Mouse (Mus musculus) CH12.LX (cell line): ENCODE data around the gene Kcnd1. TPM values are rescaled to one million over a fixed set of nuclear protein-coding genes. Genes with fewer than 3 reads are reported as not detected.

Source experiments
- DNase-seq: peaks from one replicate; pipeline ENCODE4 v3.0.0-alpha.2; 2013; ENCODE audit errors: extremely low read depth
- H3K27ac ChIP-seq: 2 replicates; pipeline ENCODE4 v1.5.1; 2012; ENCODE audit warnings: low read depth, mild to moderate bottlenecking, control low read depth, moderate library complexity; ENCODE audit not compliant: insufficient read depth
- H3K27me3 ChIP-seq: replicated peaks from 2 replicates; pipeline ENCODE3; 2012; ENCODE audit warnings: inconsistent platforms
- H3K36me3 ChIP-seq, 2 experiments: replicated peaks in 1 of 2; 2 replicates each; pipeline versions ENCODE3 to v1.6.1; 2012; ENCODE audit warnings: inconsistent platforms in 1 of 2, low read length in 1 of 2, mild to moderate bottlenecking in 1 of 2, mixed read lengths in 1 of 2, moderate library complexity in 1 of 2; ENCODE audit not compliant: control insufficient read depth in 1 of 2, insufficient read depth in 1 of 2
- H3K4me1 ChIP-seq, 2 experiments: 2 replicates each; pipeline ENCODE4 v1.6.1; 2012; ENCODE audit warnings: inconsistent platforms in 1 of 2, moderate library complexity in 1 of 2; ENCODE audit not compliant: insufficient read depth in 2 of 2, control insufficient read depth in 1 of 2
- H3K4me2 ChIP-seq: 2 replicates; pipeline ENCODE4 v1.6.1; 2012; ENCODE audit warnings: low read depth, mild to moderate bottlenecking, control low read depth; ENCODE audit not compliant: poor library complexity, insufficient read depth, severe bottlenecking
- H3K4me3 ChIP-seq, 3 experiments: fragments of 150-350 bp in 1 of 3; sonication (generic) in 1 of 3; replicated peaks in 1 of 3; 2 replicates each; pipeline versions ENCODE3 to v1.5.1; 2011 to 2012; ENCODE audit warnings: low read depth in 2 of 3, low read length in 2 of 3, mild to moderate bottlenecking in 2 of 3, moderate library complexity in 2 of 3, control low read depth in 1 of 3, improper control_type of control experiment in 1 of 3, inconsistent platforms in 1 of 3, mixed read lengths in 1 of 3; ENCODE audit not compliant: poor library complexity in 1 of 3
- H3K79me2 ChIP-seq: replicated peaks from 2 replicates; pipeline ENCODE4 v1.6.1; 2012; ENCODE audit warnings: mild to moderate bottlenecking, moderate library complexity; ENCODE audit not compliant: control insufficient read depth, poor library complexity, insufficient read depth, severe bottlenecking; ENCODE audit errors: extremely low read depth
- H3K9ac ChIP-seq: 2 replicates; pipeline ENCODE4 v1.6.1; 2012; ENCODE audit warnings: low read depth, mild to moderate bottlenecking, control low read depth, moderate library complexity; ENCODE audit not compliant: insufficient read depth
- H3K9me3 ChIP-seq: replicated peaks from 2 replicates; pipeline ENCODE3; 2012; ENCODE audit warnings: low read length, inconsistent platforms, mixed read lengths
- BHLHE40 ChIP-seq: IDR thresholded peaks from 2 replicates; pipeline ENCODE4 v1.6.1; 2011; ENCODE audit warnings: mild to moderate bottlenecking, low read depth, low read length, improper control_type of control experiment
- CHD1 ChIP-seq: IDR thresholded peaks from 2 replicates; pipeline ENCODE4 v1.6.1; 2012; ENCODE audit warnings: low read depth, low read length, improper control_type of control experiment, inconsistent platforms
- CHD2 ChIP-seq: IDR thresholded peaks from 2 replicates; pipeline ENCODE4 v1.6.1; 2011; ENCODE audit warnings: low read length, improper control_type of control experiment
- CTCF ChIP-seq, 2 experiments: IDR thresholded peaks in 1 of 2; conservative IDR thresholded peaks in 1 of 2; 2 replicates each; pipeline ENCODE4 v1.5.1; 2011 to 2012; ENCODE audit warnings: low read depth in 2 of 2, low read length in 2 of 2, improper control_type of control experiment in 1 of 2, inconsistent platforms in 1 of 2, mild to moderate bottlenecking in 1 of 2, moderate library complexity in 1 of 2
- E2F4 ChIP-seq: IDR thresholded peaks from 2 replicates; pipeline ENCODE4 v1.6.1; 2011; ENCODE audit warnings: low read depth, low read length, improper control_type of control experiment; ENCODE audit not compliant: insufficient replicate concordance
- ELF1 ChIP-seq: IDR thresholded peaks from 2 replicates; pipeline ENCODE4 v1.6.1; 2014; ENCODE audit warnings: low read depth, mild to moderate bottlenecking, inconsistent platforms, low read length, improper control_type of control experiment
- EP300 ChIP-seq: IDR thresholded peaks from 2 replicates; pipeline ENCODE4 v1.6.1; 2011; ENCODE audit warnings: low read length, improper control_type of control experiment
- ETS1 ChIP-seq: conservative IDR thresholded peaks from 2 replicates; pipeline ENCODE4 v1.6.1; 2012; ENCODE audit warnings: low read depth, mild to moderate bottlenecking, inconsistent platforms, low read length, improper control_type of control experiment, moderate library complexity
- GABPA ChIP-seq: IDR thresholded peaks from 2 replicates; pipeline ENCODE4 v1.6.1; 2012; ENCODE audit warnings: low read depth, low read length, improper control_type of control experiment, inconsistent platforms; ENCODE audit not compliant: insufficient replicate concordance
- HCFC1 ChIP-seq: IDR thresholded peaks from 2 replicates; pipeline ENCODE4 v1.6.1; 2012; ENCODE audit warnings: low read depth, mild to moderate bottlenecking, inconsistent platforms, low read length, improper control_type of control experiment
- IRF4 ChIP-seq: IDR thresholded peaks from 2 replicates; pipeline ENCODE4 v1.6.1; 2014; ENCODE audit warnings: low read depth, mild to moderate bottlenecking, inconsistent platforms, low read length, improper control_type of control experiment
- JUND ChIP-seq: conservative IDR thresholded peaks from 2 replicates; pipeline ENCODE4 v1.6.1; 2011; ENCODE audit warnings: low read depth, low read length, improper control_type of control experiment
- KAT2A ChIP-seq: IDR thresholded peaks from 2 replicates; pipeline ENCODE4 v1.6.1; 2012; ENCODE audit warnings: low read length, improper control_type of control experiment, inconsistent platforms; ENCODE audit not compliant: insufficient replicate concordance
- MAFK ChIP-seq: IDR thresholded peaks from 2 replicates; pipeline ENCODE4 v1.6.1; 2011; ENCODE audit warnings: low read length, improper control_type of control experiment; ENCODE audit not compliant: insufficient replicate concordance
- MAX ChIP-seq: IDR thresholded peaks from 2 replicates; pipeline ENCODE4 v1.6.1; 2011; ENCODE audit warnings: low read length, improper control_type of control experiment
- MAZ ChIP-seq: IDR thresholded peaks from 2 replicates; pipeline ENCODE4 v1.6.1; 2012; ENCODE audit warnings: low read depth, mild to moderate bottlenecking, inconsistent platforms, low read length, improper control_type of control experiment, moderate library complexity
- MEF2A ChIP-seq: IDR thresholded peaks from 2 replicates; pipeline ENCODE4 v1.6.1; 2014; ENCODE audit warnings: low read depth, mild to moderate bottlenecking, inconsistent platforms, low read length, improper control_type of control experiment, borderline replicate concordance
- MXI1 ChIP-seq: IDR thresholded peaks from 2 replicates; pipeline ENCODE4 v1.6.1; 2011; ENCODE audit warnings: mild to moderate bottlenecking, low read depth, low read length, improper control_type of control experiment
- MYC ChIP-seq: IDR thresholded peaks from 2 replicates; pipeline ENCODE4 v1.6.1; 2011; ENCODE audit warnings: low read depth, mild to moderate bottlenecking, improper control_type of control experiment, low read length
- NELFE ChIP-seq: IDR thresholded peaks from 2 replicates; pipeline ENCODE4 v1.6.1; 2011; ENCODE audit warnings: low read depth, low read length, improper control_type of control experiment
- NRF1 ChIP-seq: IDR thresholded peaks from 2 replicates; pipeline ENCODE4 v1.6.1; 2014; ENCODE audit warnings: low read depth, mild to moderate bottlenecking, inconsistent platforms, low read length, improper control_type of control experiment, moderate library complexity
- PAX5 ChIP-seq: IDR thresholded peaks from 2 replicates; pipeline ENCODE4 v1.6.1; 2012; ENCODE audit warnings: low read length, inconsistent platforms, mixed read lengths
- POLR2A ChIP-seq: IDR thresholded peaks from 2 replicates; pipeline ENCODE4 v1.6.1; 2011; ENCODE audit warnings: low read depth, mild to moderate bottlenecking, improper control_type of control experiment, low read length
- RAD21 ChIP-seq: IDR thresholded peaks from 2 replicates; pipeline ENCODE4 v1.6.1; 2011; ENCODE audit warnings: low read depth, mild to moderate bottlenecking, low read length, improper control_type of control experiment, moderate library complexity
- RCOR1 ChIP-seq: conservative IDR thresholded peaks from 2 replicates; pipeline ENCODE4 v1.6.1; 2012; ENCODE audit warnings: low read depth, mild to moderate bottlenecking, inconsistent platforms, low read length, improper control_type of control experiment
- SIN3A ChIP-seq: IDR thresholded peaks from 2 replicates; pipeline ENCODE4 v1.6.1; 2012; ENCODE audit warnings: low read length, improper control_type of control experiment, inconsistent platforms
- SMC3 ChIP-seq: IDR thresholded peaks from 2 replicates; pipeline ENCODE4 v1.6.1; 2011; ENCODE audit warnings: low read depth, low read length, improper control_type of control experiment
- TBP ChIP-seq: conservative IDR thresholded peaks from 2 replicates; pipeline ENCODE4 v1.6.1; 2011; ENCODE audit warnings: low read depth, low read length, improper control_type of control experiment
- TCF12 ChIP-seq: IDR thresholded peaks from 2 replicates; pipeline ENCODE4 v1.6.1; 2014; ENCODE audit warnings: low read depth, mild to moderate bottlenecking, inconsistent platforms, low read length, improper control_type of control experiment
- USF1 ChIP-seq: IDR thresholded peaks from 2 replicates; pipeline ENCODE4 v1.6.1; 2014; ENCODE audit warnings: low read depth, mild to moderate bottlenecking, inconsistent platforms, low read length, improper control_type of control experiment
- USF2 ChIP-seq: conservative IDR thresholded peaks from 2 replicates; pipeline ENCODE4 v1.6.1; 2011; ENCODE audit warnings: low read depth, low read length, improper control_type of control experiment
- ZC3H11A ChIP-seq: IDR thresholded peaks from 2 replicates; pipeline ENCODE4 v1.6.1; 2012; ENCODE audit warnings: low read depth, mild to moderate bottlenecking, inconsistent platforms, low read length, improper control_type of control experiment
- ZMIZ1 ChIP-seq: IDR thresholded peaks from 2 replicates; pipeline ENCODE4 v1.6.1; 2012; ENCODE audit warnings: low read depth, mild to moderate bottlenecking, inconsistent platforms, low read length, improper control_type of control experiment
- ZNF384 ChIP-seq: IDR thresholded peaks from 2 replicates; pipeline ENCODE4 v1.6.1; 2012; ENCODE audit warnings: low read depth, low read length, improper control_type of control experiment, inconsistent platforms
- dilution Hi-C: fragments of 300-500 bp; cut with MboI; formaldehyde crosslinking; loops from 2 replicates; pipeline ENCODE4 v1.14.3; 2020; ENCODE audit warnings: low sequenced_read_pairs; ENCODE audit not compliant: extremely low pct_unique_long_range_greater_than_20kb, extremely low pct_ligation_motif_present
- in situ Hi-C: fragments of 300-500 bp; cut with MboI; formaldehyde crosslinking; loops from 3 replicates; pipeline ENCODE4 v1.14.3; 2019; ENCODE audit warnings: low sequenced_read_pairs, low pct_ligation_motif_present, low pct_unique_long_range_greater_than_20kb, mixed read lengths
- polyA plus RNA-seq: library from polyadenylated mRNA; unstranded; fragments of >175 nt; gene quantifications from 2 replicates; pipeline ENCODE4 v1.2.1, GENCODE M21; 2012; ENCODE audit warnings: low read depth; ENCODE audit not compliant: insufficient read length
- total RNA-seq, 2 experiments: library from RNA; depleted of rRNA; stranded (reverse); fragments of 300-350 nt in 1 of 2; fragments of >200 nt in 1 of 2; gene quantifications; 2 replicates each; pipeline ENCODE4 v1.2.3; 2012 to 2014

Kcnd1 gene
- total and polyA plus RNA-seq, 3 experiments = 0.51 to 3.4 (median 0.63) TPM

DNA sequence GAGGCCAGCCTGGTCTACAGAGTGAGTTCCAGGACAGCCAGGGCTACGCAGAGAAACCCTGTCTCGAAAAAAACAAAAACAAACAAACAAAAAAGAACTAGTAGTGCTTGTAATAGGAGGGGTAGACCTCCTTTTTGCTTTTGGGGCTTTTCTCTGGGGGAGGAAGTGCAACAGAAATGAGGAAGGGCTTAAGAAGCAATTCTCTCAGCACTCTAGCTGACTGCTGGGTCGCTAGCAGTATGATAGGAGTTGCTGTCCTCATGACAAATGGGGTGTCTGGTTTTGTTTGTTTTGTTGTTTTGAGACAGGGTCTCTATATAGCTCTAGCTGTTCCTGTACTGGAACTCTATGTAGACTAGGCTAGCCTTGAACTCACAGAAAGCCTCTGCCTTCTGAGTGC lies 42.5 kb downstream of the Kcnd1 start:
- peak overlapping the region; percentile 98 for H3K27ac ChIP-seq
- peak overlapping the region; percentile 80; the same call in 1 of the 2 replicates for H3K4me2 ChIP-seq
- in situ Hi-C loops (no loop called here), dilution Hi-C loops (no loop called here)
- no peak overlapping the region for H3K4me3 ChIP-seq
- H3K9ac ChIP-seq = peak overlapping the region; percentile 45; the same call in 1 of the 2 replicates
- no peaks in the 10 kb centered on the region for H3K9me3 ChIP-seq
- TF ChIP-seq GABPA (no peak), IRF4 (no peak), ELF1 (no peak), ZNF384 (no peak), ETS1 (no peak), BHLHE40 (no peak), POLR2A (no peak), MAX (no peak), SMC3 (no peak), MAFK (no peak), EP300 (no peak), PAX5 (no peak), MXI1 (no peak), TBP (no peak), CHD2 (no peak), NRF1 (no peak), RCOR1 (no peak), RAD21 (no peak), USF1 (no peak), ZC3H11A (no peak)
- H3K27me3 ChIP-seq = no peaks in the 10 kb centered on the region
- H3K36me3 ChIP-seq = peaks cover 6 to 13% of the 10 kb centered on the region in 2 experiments
- no peak for DNase-seq
- peaks cover 15 to 72% of the 10 kb centered on the region in 2 experiments for H3K4me1 ChIP-seq
- peaks cover 28% of the 10 kb centered on the region for H3K79me2 ChIP-seq

DNA sequence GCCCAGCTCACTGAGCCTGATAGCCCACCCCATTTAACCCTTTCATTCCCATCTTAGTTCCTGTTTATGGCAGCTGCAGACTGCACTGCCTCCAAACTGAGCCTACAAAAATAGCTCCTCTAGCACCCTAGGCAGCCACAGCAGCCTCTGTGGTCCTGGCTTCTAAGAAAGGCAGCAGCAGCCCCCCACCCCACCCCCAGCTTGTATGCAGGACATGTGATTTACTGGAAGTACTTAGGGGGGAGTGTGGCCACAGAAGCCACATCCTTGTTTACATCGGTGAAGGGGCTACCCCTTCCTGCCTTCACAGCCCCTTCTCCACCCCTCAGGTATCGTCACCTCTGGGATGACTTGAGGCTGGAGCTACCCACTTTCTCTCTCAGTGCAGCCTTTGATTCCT lies 43.3 kb downstream of the Kcnd1 start:
- peaks cover 6 to 11% of the 10 kb centered on the region in 2 experiments for H3K36me3 ChIP-seq
- dilution Hi-C loops = no loop called here
- peak overlapping the region; percentile 98 for H3K27ac ChIP-seq
- H3K79me2 ChIP-seq = peaks cover 27% of the 10 kb centered on the region
- H3K4me1 ChIP-seq = peaks cover 13 to 71% of the 10 kb centered on the region in 2 experiments
- H3K4me2 ChIP-seq = peak overlapping the region; percentile 80
- no peaks in the 10 kb centered on the region for H3K27me3 ChIP-seq
- peak; percentile 80 for DNase-seq
- in situ Hi-C loops = no loop called here
- H3K9ac ChIP-seq = peak overlapping the region; percentile 45; the same call in 1 of the 2 replicates
- no peaks in the 10 kb centered on the region for H3K9me3 ChIP-seq
- H3K4me3 ChIP-seq = no peak overlapping the region
- TF ChIP-seq MEF2A (peak; percentile 97), MXI1 (peak; percentile 54; the same call in 1 of the 2 replicates), NRF1 (no peak), CHD1 (no peak), E2F4 (no peak), KAT2A (0 out of 2 replicates have a peak, but pooled peaks have one; percentile 20), MAZ (peak; percentile 96), SIN3A (no peak), NELFE (no peak), ZMIZ1 (no peak), SMC3 (peak; percentile 7; the same call in 1 of the 2 replicates), IRF4 (peak; percentile 77), TBP (no peak), JUND (no peak), TCF12 (peak; percentile 94; the same call in 1 of the 2 replicates), CTCF (conservative IDR thresholded peaks at IDR 0.05 in 1 of 2, IDR thresholded peaks at IDR 0.05 in 1 of 2; ENCODE audit: low read depth in 2 of 2, low read length in 2 of 2) (no peak), USF2 (peak; percentile 17; the same call in 1 of the 2 replicates), BHLHE40 (peak; percentile 92), ZC3H11A (no peak), HCFC1 (no peak), GABPA (no peak), MYC (no peak)
